Mouse (Mus musculus) CH12.LX (cell line): ENCODE measurements around the gene Flt1. TPM values are rescaled to one million over a fixed set of nuclear protein-coding genes. Genes with fewer than 3 reads are reported as not detected.

ENCODE experiments used
- DNase-seq: peaks from one replicate; pipeline ENCODE4 v3.0.0-alpha.2; 2013; ENCODE audit errors: extremely low read depth
- H3K27ac ChIP-seq: 2 replicates; pipeline ENCODE4 v1.5.1; 2012; ENCODE audit warnings: low read depth, mild to moderate bottlenecking, control low read depth, moderate library complexity; ENCODE audit not compliant: insufficient read depth
- H3K27me3 ChIP-seq: replicated peaks from 2 replicates; pipeline ENCODE3; 2012; ENCODE audit warnings: inconsistent platforms
- H3K36me3 ChIP-seq, 2 experiments: replicated peaks in 1 of 2; 2 replicates each; pipeline versions ENCODE3 to v1.6.1; 2012; ENCODE audit warnings: inconsistent platforms in 1 of 2, low read length in 1 of 2, mild to moderate bottlenecking in 1 of 2, mixed read lengths in 1 of 2, moderate library complexity in 1 of 2; ENCODE audit not compliant: control insufficient read depth in 1 of 2, insufficient read depth in 1 of 2
- H3K4me1 ChIP-seq, 2 experiments: 2 replicates each; pipeline ENCODE4 v1.6.1; 2012; ENCODE audit warnings: inconsistent platforms in 1 of 2, moderate library complexity in 1 of 2; ENCODE audit not compliant: insufficient read depth in 2 of 2, control insufficient read depth in 1 of 2
- H3K4me2 ChIP-seq: 2 replicates; pipeline ENCODE4 v1.6.1; 2012; ENCODE audit warnings: low read depth, mild to moderate bottlenecking, control low read depth; ENCODE audit not compliant: poor library complexity, insufficient read depth, severe bottlenecking
- H3K4me3 ChIP-seq, 3 experiments: fragments of 150-350 bp in 1 of 3; sonication (generic) in 1 of 3; replicated peaks in 1 of 3; 2 replicates each; pipeline versions ENCODE3 to v1.5.1; 2011 to 2012; ENCODE audit warnings: low read depth in 2 of 3, low read length in 2 of 3, mild to moderate bottlenecking in 2 of 3, moderate library complexity in 2 of 3, control low read depth in 1 of 3, improper control_type of control experiment in 1 of 3, inconsistent platforms in 1 of 3, mixed read lengths in 1 of 3; ENCODE audit not compliant: poor library complexity in 1 of 3
- H3K79me2 ChIP-seq: replicated peaks from 2 replicates; pipeline ENCODE4 v1.6.1; 2012; ENCODE audit warnings: mild to moderate bottlenecking, moderate library complexity; ENCODE audit not compliant: control insufficient read depth, poor library complexity, insufficient read depth, severe bottlenecking; ENCODE audit errors: extremely low read depth
- H3K9ac ChIP-seq: 2 replicates; pipeline ENCODE4 v1.6.1; 2012; ENCODE audit warnings: low read depth, mild to moderate bottlenecking, control low read depth, moderate library complexity; ENCODE audit not compliant: insufficient read depth
- H3K9me3 ChIP-seq: replicated peaks from 2 replicates; pipeline ENCODE3; 2012; ENCODE audit warnings: low read length, inconsistent platforms, mixed read lengths
- CHD1 ChIP-seq: IDR thresholded peaks from 2 replicates; pipeline ENCODE4 v1.6.1; 2012; ENCODE audit warnings: low read depth, low read length, improper control_type of control experiment, inconsistent platforms
- CTCF ChIP-seq, 2 experiments: IDR thresholded peaks in 1 of 2; conservative IDR thresholded peaks in 1 of 2; 2 replicates each; pipeline ENCODE4 v1.5.1; 2011 to 2012; ENCODE audit warnings: low read depth in 2 of 2, low read length in 2 of 2, improper control_type of control experiment in 1 of 2, inconsistent platforms in 1 of 2, mild to moderate bottlenecking in 1 of 2, moderate library complexity in 1 of 2
- IRF4 ChIP-seq: IDR thresholded peaks from 2 replicates; pipeline ENCODE4 v1.6.1; 2014; ENCODE audit warnings: low read depth, mild to moderate bottlenecking, inconsistent platforms, low read length, improper control_type of control experiment
- JUND ChIP-seq: conservative IDR thresholded peaks from 2 replicates; pipeline ENCODE4 v1.6.1; 2011; ENCODE audit warnings: low read depth, low read length, improper control_type of control experiment
- KAT2A ChIP-seq: IDR thresholded peaks from 2 replicates; pipeline ENCODE4 v1.6.1; 2012; ENCODE audit warnings: low read length, improper control_type of control experiment, inconsistent platforms; ENCODE audit not compliant: insufficient replicate concordance
- MAX ChIP-seq: IDR thresholded peaks from 2 replicates; pipeline ENCODE4 v1.6.1; 2011; ENCODE audit warnings: low read length, improper control_type of control experiment
- MAZ ChIP-seq: IDR thresholded peaks from 2 replicates; pipeline ENCODE4 v1.6.1; 2012; ENCODE audit warnings: low read depth, mild to moderate bottlenecking, inconsistent platforms, low read length, improper control_type of control experiment, moderate library complexity
- MXI1 ChIP-seq: IDR thresholded peaks from 2 replicates; pipeline ENCODE4 v1.6.1; 2011; ENCODE audit warnings: mild to moderate bottlenecking, low read depth, low read length, improper control_type of control experiment
- POLR2AphosphoS2 ChIP-seq: IDR thresholded peaks from 2 replicates; pipeline ENCODE4 v1.6.1; 2011; ENCODE audit warnings: low read depth, low read length, improper control_type of control experiment
- RAD21 ChIP-seq: IDR thresholded peaks from 2 replicates; pipeline ENCODE4 v1.6.1; 2011; ENCODE audit warnings: low read depth, mild to moderate bottlenecking, low read length, improper control_type of control experiment, moderate library complexity
- SIN3A ChIP-seq: IDR thresholded peaks from 2 replicates; pipeline ENCODE4 v1.6.1; 2012; ENCODE audit warnings: low read length, improper control_type of control experiment, inconsistent platforms
- SMC3 ChIP-seq: IDR thresholded peaks from 2 replicates; pipeline ENCODE4 v1.6.1; 2011; ENCODE audit warnings: low read depth, low read length, improper control_type of control experiment
- TCF12 ChIP-seq: IDR thresholded peaks from 2 replicates; pipeline ENCODE4 v1.6.1; 2014; ENCODE audit warnings: low read depth, mild to moderate bottlenecking, inconsistent platforms, low read length, improper control_type of control experiment
- USF1 ChIP-seq: IDR thresholded peaks from 2 replicates; pipeline ENCODE4 v1.6.1; 2014; ENCODE audit warnings: low read depth, mild to moderate bottlenecking, inconsistent platforms, low read length, improper control_type of control experiment
- ZC3H11A ChIP-seq: IDR thresholded peaks from 2 replicates; pipeline ENCODE4 v1.6.1; 2012; ENCODE audit warnings: low read depth, mild to moderate bottlenecking, inconsistent platforms, low read length, improper control_type of control experiment
- ZKSCAN1 ChIP-seq: IDR thresholded peaks from 2 replicates; pipeline ENCODE4 v1.6.1; 2012; ENCODE audit warnings: low read depth, inconsistent platforms, low read length, improper control_type of control experiment, borderline replicate concordance
- dilution Hi-C: fragments of 300-500 bp; cut with MboI; formaldehyde crosslinking; loops from 2 replicates; pipeline ENCODE4 v1.14.3; 2020; ENCODE audit warnings: low sequenced_read_pairs; ENCODE audit not compliant: extremely low pct_unique_long_range_greater_than_20kb, extremely low pct_ligation_motif_present
- in situ Hi-C: fragments of 300-500 bp; cut with MboI; formaldehyde crosslinking; loops from 3 replicates; pipeline ENCODE4 v1.14.3; 2019; ENCODE audit warnings: low sequenced_read_pairs, low pct_ligation_motif_present, low pct_unique_long_range_greater_than_20kb, mixed read lengths
- polyA plus RNA-seq: library from polyadenylated mRNA; unstranded; fragments of >175 nt; gene quantifications from 2 replicates; pipeline ENCODE4 v1.2.1, GENCODE M21; 2012; ENCODE audit warnings: low read depth; ENCODE audit not compliant: insufficient read length
- total RNA-seq, 2 experiments: library from RNA; depleted of rRNA; stranded (reverse); fragments of 300-350 nt in 1 of 2; fragments of >200 nt in 1 of 2; gene quantifications; 2 replicates each; pipeline ENCODE4 v1.2.3; 2012 to 2014

Gene Flt1
- total and polyA plus RNA-seq, 3 experiments, result 0.27 to 0.94 (median 0.47) TPM

DNA sequence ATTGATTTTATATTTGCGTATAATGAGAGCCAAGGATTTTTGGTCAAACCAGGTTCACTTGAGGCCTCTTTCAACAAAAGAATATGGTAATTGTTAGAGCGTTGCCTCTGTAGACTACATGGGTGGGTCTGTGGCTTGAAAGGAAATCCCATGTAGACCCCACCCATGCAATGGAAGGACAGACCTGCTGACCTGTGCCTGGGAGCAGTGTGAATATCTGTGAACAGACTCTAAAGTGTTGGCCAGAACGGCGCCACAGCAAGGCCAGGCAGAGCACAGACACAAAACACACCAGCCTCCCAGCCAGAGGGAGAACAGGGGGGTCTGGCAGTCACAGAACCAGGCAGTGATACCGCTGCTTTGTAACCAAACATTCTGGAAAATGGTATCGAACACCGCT lies 7.5 kb downstream of the Flt1 start:
- Histone ChIP-seq H3K4me3 (no peak overlapping the region), H3K27me3 (no peaks in the 10 kb centered on the region), H3K27ac (no peak overlapping the region), H3K4me2 (no peak overlapping the region), H3K9me3 (no peaks in the 10 kb centered on the region), H3K9ac (no peak overlapping the region), H3K36me3 (no peaks in the 10 kb centered on the region), H3K79me2 (no peaks in the 10 kb centered on the region), H3K4me1 (peaks cover 0 to 25% of the 10 kb centered on the region in 2 experiments; a peak in 2 of 4 replicates)
- dilution Hi-C loops (no loop called here), in situ Hi-C loops (no loop called here)
- TF ChIP-seq SMC3, result no peak
- no peak for TF ChIP-seq TCF12
- TF ChIP-seq USF1, result no peak
- TF ChIP-seq JUND, result no peak
- TF ChIP-seq, all 38 proteins: peak for 0
- DNase-seq, result no peak

GRCm38 (mm10) chr5:147716697-147717217 lies 9.1 kb downstream of the Flt1 start:
- in situ Hi-C loops, result no loop called here
- no peaks in the 10 kb centered on the region for H3K27me3 ChIP-seq
- no peaks in the 10 kb centered on the region for H3K79me2 ChIP-seq
- H3K4me1 ChIP-seq, result peaks cover 0 to 25% of the 10 kb centered on the region in 2 experiments; a peak in 2 of 4 replicates
- H3K4me3 ChIP-seq, result no peak overlapping the region
- H3K27ac ChIP-seq, result no peak overlapping the region
- H3K36me3 ChIP-seq, result no peaks in the 10 kb centered on the region
- no peak for TF ChIP-seq CHD1
- peak; percentile 4 for TF ChIP-seq RAD21
- no peak for TF ChIP-seq ZC3H11A
- no peak for TF ChIP-seq SIN3A
- TF ChIP-seq USF1, result no peak
- TF ChIP-seq KAT2A, result no peak
- TF ChIP-seq CTCF (conservative IDR thresholded peaks at IDR 0.05 in 1 of 2, IDR thresholded peaks at IDR 0.05 in 1 of 2; ENCODE audit: low read depth in 2 of 2, low read length in 2 of 2), result peak in 1 of 2 experiments; percentile 40; a peak in 2 of 4 replicates
- no peak for TF ChIP-seq MXI1
- peak; percentile 42 for TF ChIP-seq SMC3
- no peak for TF ChIP-seq MAX
- dilution Hi-C loops, result no loop called here
- no peak overlapping the region for H3K9ac ChIP-seq
- no peaks in the 10 kb centered on the region for H3K9me3 ChIP-seq
- H3K4me2 ChIP-seq, result no peak overlapping the region
- DNase-seq, result no peak

GRCm38 (mm10) chr5:147716276-147716675 lies 9.5 kb downstream of the Flt1 start:
- no peaks in the 10 kb centered on the region for H3K79me2 ChIP-seq
- H3K27ac ChIP-seq, result no peak overlapping the region
- H3K9me3 ChIP-seq, result no peaks in the 10 kb centered on the region
- in situ Hi-C loops, result no loop called here
- no peak overlapping the region for H3K9ac ChIP-seq
- H3K27me3 ChIP-seq, result no peaks in the 10 kb centered on the region
- H3K36me3 ChIP-seq, result no peaks in the 10 kb centered on the region
- no peak overlapping the region for H3K4me2 ChIP-seq
- no peak for TF ChIP-seq IRF4
- TF ChIP-seq MAZ, result no peak
- no peak for TF ChIP-seq POLR2AphosphoS2
- no peak for TF ChIP-seq ZKSCAN1
- no peak for TF ChIP-seq CTCF (conservative IDR thresholded peaks at IDR 0.05 in 1 of 2, IDR thresholded peaks at IDR 0.05 in 1 of 2; ENCODE audit: low read depth in 2 of 2, low read length in 2 of 2)
- no peak for TF ChIP-seq MAX
- TF ChIP-seq, all 38 proteins: peak for 0
- no peak for DNase-seq
- dilution Hi-C loops, result no loop called here
- H3K4me1 ChIP-seq, result peaks cover 0 to 21% of the 10 kb centered on the region in 2 experiments; a peak in 2 of 4 replicates
- no peak overlapping the region for H3K4me3 ChIP-seq
